Mouse (Mus musculus) urinary bladder, postnatal 0 days (tissue): ENCODE measurements around the gene Ttc21a. TPM values are rescaled to one million over a fixed set of nuclear protein-coding genes. Genes with fewer than 3 reads are reported as not detected.

Source experiments
- polyA plus RNA-seq: library from polyadenylated mRNA; unstranded; fragments of >200 nt; fragmentation: Nextera tagmentation; extraction: Ambion mirVana; gene quantifications from 2 replicates; pipeline ENCODE4 v1.2.1, GENCODE M21; 2015

The Ttc21a gene
- 0.35 and 0.40 TPM in 2 replicates for polyA plus RNA-seq

DNA sequence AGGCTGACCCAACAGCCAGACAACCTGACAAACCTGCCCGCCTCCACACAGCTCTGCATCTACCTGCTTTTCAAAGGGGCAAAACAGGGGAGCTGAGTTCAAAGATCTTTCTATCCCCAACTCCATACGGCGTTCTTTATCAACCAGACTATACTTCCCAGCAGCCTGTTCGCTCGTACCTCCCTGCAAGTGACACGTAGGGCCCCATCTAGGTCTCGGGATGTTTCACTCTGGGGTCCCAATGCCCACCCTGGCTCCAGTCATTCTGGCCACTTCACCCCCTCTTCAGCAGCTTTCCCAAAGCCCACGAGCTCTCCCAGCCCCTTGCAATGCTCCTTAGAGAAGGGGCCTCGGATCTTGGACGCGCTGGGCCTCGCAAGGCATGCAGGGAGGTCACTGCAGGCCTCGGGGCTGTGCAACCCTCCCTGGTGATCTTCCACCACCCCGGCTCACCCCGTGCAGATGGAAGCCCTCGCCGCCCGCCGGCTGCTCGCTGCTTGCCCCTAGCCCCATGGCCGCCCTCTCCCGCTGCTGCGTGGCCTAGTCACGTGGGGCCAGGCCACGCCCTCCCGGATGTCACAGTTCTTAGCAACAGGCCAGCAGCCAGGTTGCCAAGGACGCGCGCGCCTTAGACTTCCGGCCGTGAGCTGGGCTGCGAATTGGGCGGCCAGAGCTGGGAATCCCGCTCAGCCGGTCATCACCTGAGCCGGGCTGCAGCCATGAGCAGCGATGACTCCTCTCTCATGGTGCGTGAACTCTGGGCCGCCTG, at the start of gene Ttc21a, which contains the start of gene Gorasp1:
Gene Ttc21a (plus strand): TSS at position 602 of the 769 bp plus-strand sequence.
Gene Gorasp1 (minus strand): TSS at position 561 of the 769 bp plus-strand sequence.

GRCm38 (mm10) chr9:119894339-119895009, 42.9 kb upstream of the Ttc21a start, which contains the start of gene Wdr48:
Gene Wdr48, plus strand, starts transcription at chr9:119894878.

DNA sequence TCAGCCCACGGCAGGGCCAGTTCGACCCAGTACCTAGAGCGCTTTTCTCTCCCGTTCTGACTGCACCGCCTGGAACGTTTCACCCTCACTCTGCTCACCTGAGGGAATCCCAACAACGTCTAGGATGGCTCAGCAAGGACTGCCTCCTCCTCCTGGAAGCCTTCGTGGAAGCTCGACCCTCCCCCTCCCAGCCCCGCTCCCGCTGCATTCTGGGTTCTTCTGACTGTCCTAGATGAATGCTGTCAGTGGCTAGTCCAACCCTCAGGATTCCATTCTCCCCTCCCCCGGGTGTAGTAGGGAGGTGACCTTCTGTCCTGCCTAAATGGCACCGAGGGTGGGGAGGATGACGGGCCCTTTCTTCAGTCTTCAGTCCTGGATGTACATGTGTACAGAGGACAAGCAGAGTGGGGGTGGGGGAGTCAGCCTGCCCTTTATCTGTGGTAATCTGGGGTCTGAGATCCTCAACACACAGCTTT, 47.2 kb downstream of the Ttc21a start, which contains the start of gene Csrnp1:
Gene Csrnp1 (minus strand): TSS at position 123 of the 476 bp plus-strand sequence.

Other genes starting within 250 kb of the Ttc21a start
- gene Scn10a, start 218.3 kb upstream of the Ttc21a start, polyA plus RNA-seq = not detected in 2 replicates
- 0.02 TPM in 1 of 2 replicates, not detected in the other for gene Scn11a, start 112.2 kb upstream of the Ttc21a start, polyA plus RNA-seq
- 23.7 and 25.1 TPM in 2 replicates for gene Wdr48, start 42.7 kb upstream of the Ttc21a start, polyA plus RNA-seq
- 26.1 and 26.5 TPM in 2 replicates for gene Gorasp1, start within 50 bp of the Ttc21a start, polyA plus RNA-seq
- 6.3 and 10.0 TPM in 2 replicates for gene Csrnp1, start 47.1 kb downstream of the Ttc21a start, polyA plus RNA-seq
- 0.04 TPM in 1 of 2 replicates, not detected in the other for gene Xirp1, start 86.0 kb downstream of the Ttc21a start, polyA plus RNA-seq
- gene Cx3cr1, start 132.3 kb downstream of the Ttc21a start, polyA plus RNA-seq = 4.8 and 7.2 TPM in 2 replicates
- gene Ccr8, start 154.5 kb downstream of the Ttc21a start, polyA plus RNA-seq = 0.14 and 0.50 TPM in 2 replicates
- gene Slc25a38, start 172.8 kb downstream of the Ttc21a start, polyA plus RNA-seq = 13.6 and 14.7 TPM in 2 replicates
- gene Rpsa, start 190.1 kb downstream of the Ttc21a start, polyA plus RNA-seq = 892 and 1,023 TPM in 2 replicates
- 1.0 and 1.2 TPM in 2 replicates for gene Mobp, start 212.1 kb downstream of the Ttc21a start, polyA plus RNA-seq